Mouse (Mus musculus) ES-E14 (cell line): ENCODE measurements around the gene Adpgk. TPM values are rescaled to one million over a fixed set of nuclear protein-coding genes. Genes with fewer than 3 reads are reported as not detected.
A peak's percentile ranks its signal among the peaks of the same experiment; 100 is the strongest.

Experiments used
- DNase-seq: peaks from one replicate; pipeline ENCODE4 v3.0.0-alpha.2; 2013; ENCODE audit warnings: low read depth, low spot score
- H3K27ac ChIP-seq: 2 replicates; pipeline ENCODE4 v1.5.1; 2012; ENCODE audit warnings: low read depth, mild to moderate bottlenecking, low read length, moderate library complexity, mixed read lengths; ENCODE audit not compliant: poor library complexity, insufficient read depth, severe bottlenecking
- H3K36me3 ChIP-seq: 2 replicates; pipeline ENCODE4 v1.6.1; 2012; ENCODE audit warnings: mild to moderate bottlenecking, low read length, moderate library complexity, mixed read lengths; ENCODE audit not compliant: control insufficient read depth, poor library complexity, insufficient read depth, severe bottlenecking
- H3K4me1 ChIP-seq, 2 experiments: fragments of 150-350 bp in 1 of 2; sonication (generic) in 1 of 2; 2 replicates each; pipeline ENCODE4 v1.6.1; 2012; ENCODE audit warnings: low read length in 2 of 2, mild to moderate bottlenecking in 1 of 2, mixed read lengths in 1 of 2; ENCODE audit not compliant: control insufficient read depth in 2 of 2, insufficient read depth in 2 of 2, poor library complexity in 1 of 2
- H3K4me3 ChIP-seq, 2 experiments: fragments of 150-350 bp in 1 of 2; sonication (generic) in 1 of 2; 2 replicates each; pipeline ENCODE4 v1.5.1; 2012; ENCODE audit warnings: low read length in 2 of 2, low read depth in 1 of 2, mild to moderate bottlenecking in 1 of 2, mixed read lengths in 1 of 2; ENCODE audit not compliant: insufficient read depth in 1 of 2, poor library complexity in 1 of 2, severe bottlenecking in 1 of 2
- H3K9ac ChIP-seq: 2 replicates; pipeline ENCODE4 v1.6.1; 2012; ENCODE audit warnings: low read depth, mild to moderate bottlenecking, low read length, mixed read lengths; ENCODE audit not compliant: poor library complexity, insufficient read depth, severe bottlenecking
- H3K9me3 ChIP-seq: fragments of 150-350 bp; sonication (generic); 2 replicates; pipeline ENCODE4 v1.6.1; 2012; ENCODE audit warnings: low read depth, mild to moderate bottlenecking, low read length; ENCODE audit not compliant: control insufficient read depth, insufficient read depth
- CHD2 ChIP-seq: IDR thresholded peaks from 2 replicates; pipeline ENCODE4 v1.6.1; 2014; ENCODE audit warnings: mild to moderate bottlenecking, low read depth, low read length, inconsistent platforms
- HCFC1 ChIP-seq: IDR thresholded peaks from 2 replicates; pipeline ENCODE4 v1.6.1; 2012; ENCODE audit warnings: low read length, inconsistent platforms, borderline replicate concordance; ENCODE audit not compliant: insufficient read depth
- MAFK ChIP-seq: IDR thresholded peaks from 2 replicates; pipeline ENCODE4 v1.6.1; 2014; ENCODE audit warnings: mild to moderate bottlenecking, low read depth, low read length, inconsistent platforms; ENCODE audit not compliant: insufficient read depth
- ZC3H11A ChIP-seq: IDR thresholded peaks from 2 replicates; pipeline ENCODE4 v1.6.1; 2012; ENCODE audit warnings: low read depth, mild to moderate bottlenecking, inconsistent platforms, low read length, borderline replicate concordance
- ZNF384 ChIP-seq: IDR thresholded peaks from 2 replicates; pipeline ENCODE4 v1.6.1; 2012; ENCODE audit warnings: low read depth, low read length, inconsistent platforms
- in situ Hi-C, 2 experiments: fragments of 600-800 bp; cut with MboI; formaldehyde crosslinking; loops; one replicate each; pipeline ENCODE4 v1.15.1; 2025; ENCODE audit warnings: low sequenced_read_pairs in 2 of 2, inconsistent platforms in 1 of 2; ENCODE audit not compliant: unreplicated experiment in 2 of 2
- total RNA-seq: library from RNA; depleted of rRNA; stranded (reverse); fragments of 300-350 nt; gene quantifications from 2 replicates; pipeline ENCODE4 v1.2.3, GENCODE M21; 2012

Gene Adpgk
- total RNA-seq, 1 experiment: 65.7 TPM

- TF ChIP-seq MAFK (no peak), CHD2 (no peak)
- H3K9ac ChIP-seq: no peak overlapping the region
- H3K36me3 ChIP-seq: no peaks in the 10 kb centered on the region
- no peak overlapping the region for H3K4me3 ChIP-seq
- no peaks in the 10 kb centered on the region for H3K9me3 ChIP-seq
- peaks cover 2 to 7% of the 10 kb centered on the region in 2 experiments; a peak in 2 of 4 replicates for H3K4me1 ChIP-seq
- no peak overlapping the region for H3K27ac ChIP-seq
- no peak for DNase-seq
- in situ Hi-C loops: no loop called here
Measured at GRCm38 (mm10) chr9:59271081-59271480, 20.3 kb upstream of the Adpgk start.

- Histone ChIP-seq H3K9me3 (no peaks in the 10 kb centered on the region), H3K27ac (no peak overlapping the region), H3K36me3 (no peaks in the 10 kb centered on the region), H3K9ac (no peak overlapping the region), H3K4me1 (peaks cover 2 to 7% of the 10 kb centered on the region in 2 experiments; a peak in 2 of 4 replicates), H3K4me3 (no peak overlapping the region)
- in situ Hi-C loops: no loop called here
- DNase-seq: no peak
- TF ChIP-seq MAFK (no peak), CHD2 (no peak)
Measured at GRCm38 (mm10) chr9:59271711-59272110, 19.6 kb upstream of the Adpgk start.

- in situ Hi-C loops: no loop called here
- peaks cover 2 to 7% of the 10 kb centered on the region in 2 experiments; a peak in 2 of 4 replicates for H3K4me1 ChIP-seq
- DNase-seq: no peak
- no peak overlapping the region for H3K4me3 ChIP-seq
- H3K36me3 ChIP-seq: no peaks in the 10 kb centered on the region
- H3K9ac ChIP-seq: no peak overlapping the region
- no peak for TF ChIP-seq HCFC1
- TF ChIP-seq MAFK: no peak
- peak; percentile 35; the same call in 1 of the 2 replicates for TF ChIP-seq ZC3H11A
- TF ChIP-seq ZNF384: no peak
- no peak for TF ChIP-seq CHD2
- H3K9me3 ChIP-seq: no peaks in the 10 kb centered on the region
- no peak overlapping the region for H3K27ac ChIP-seq
Measured at GRCm38 (mm10) chr9:59273199-59273598, 18.2 kb upstream of the Adpgk start.

- H3K9ac ChIP-seq: peak overlapping the region; percentile 58; the same call in 1 of the 2 replicates
- DNase-seq: no peak
- TF ChIP-seq HCFC1 (no peak), ZNF384 (no peak), MAFK (no peak), ZC3H11A (no peak), CHD2 (no peak)
- H3K36me3 ChIP-seq: no peaks in the 10 kb centered on the region
- peaks cover 2 to 8% of the 10 kb centered on the region in 2 experiments; a peak in 2 of 4 replicates for H3K4me1 ChIP-seq
- H3K27ac ChIP-seq: no peak overlapping the region
- in situ Hi-C loops: no loop called here
- peak overlapping the region; percentile 44 to 56 for H3K4me3 ChIP-seq
- no peaks in the 10 kb centered on the region for H3K9me3 ChIP-seq
Measured at GRCm38 (mm10) chr9:59274846-59275455, 16.4 kb upstream of the Adpgk start.

- Histone ChIP-seq H3K9ac (no peak overlapping the region), H3K27ac (no peak overlapping the region), H3K9me3 (no peaks in the 10 kb centered on the region), H3K4me1 (peaks cover 0 to 2% of the 10 kb centered on the region in 2 experiments; a peak in 1 of 4 replicates), H3K4me3 (no peak overlapping the region), H3K36me3 (no peaks in the 10 kb centered on the region)
- no peak for DNase-seq
- in situ Hi-C loops: no loop called here
- TF ChIP-seq CHD2 (no peak), MAFK (no peak), ZNF384 (no peak), ZC3H11A (no peak), HCFC1 (no peak)
Measured at GRCm38 (mm10) chr9:59278199-59278598, 13.2 kb upstream of the Adpgk start.
